Mouse (Mus musculus) adipocyte (in vitro differentiated cells): Measurements from ENCODE around the gene Ss18l2.
A peak's percentile ranks its signal among the peaks of the same experiment; 100 is the strongest.

Source experiments
- DNase-seq: peaks from one replicate; pipeline ENCODE4 v3.0.0-alpha.2; 2016; ENCODE audit warnings: low spot score

Ss18l2 gene

GRCm38 (mm10) chr9:121759091-121760081 lies 49.3 kb downstream of the Ss18l2 start, which contains the start of gene Zfp651:
Zfp651 (plus strand) TSS chr9:121759330.
- DNase-seq = peak; percentile 44

GRCm38 (mm10) chr9:121760271-121761090 lies 50.4 kb downstream of the Ss18l2 start:
- DNase-seq = peak; percentile 31

- DNase-seq = no peak
Observed at GRCm38 (mm10) chr9:121761091-121761665, 51.0 kb downstream of the Ss18l2 start.

- DNase-seq = no peak
Observed at GRCm38 (mm10) chr9:121761787-121762186, 51.7 kb downstream of the Ss18l2 start.

GRCm38 (mm10) chr9:121762248-121762647 lies 52.1 kb downstream of the Ss18l2 start:
- DNase-seq = no peak

- no peak for DNase-seq
Observed at GRCm38 (mm10) chr9:121762761-121763160, 52.6 kb downstream of the Ss18l2 start.
